Mouse (Mus musculus) megakaryocyte progenitor cell, adult 5-6 weeks (primary cell): ENCODE measurements around the gene Esrra. TPM values are rescaled to one million over a fixed set of nuclear protein-coding genes. Genes with fewer than 3 reads are reported as not detected.
A peak's percentile ranks its signal among the peaks of the same experiment; 100 is the strongest.
"Not testable (repeated sequence)": the region's sequence is repeated elsewhere in the genome, so short reads cannot be mapped to it uniquely, and the experiment has no call there.

Source experiments
- ATAC-seq: replicated peaks from 2 replicates; pipeline ENCODE4 v1.8.0; 2016; ENCODE audit warnings: mild to moderate bottlenecking, moderate TSS enrichment, inconsistent platforms; ENCODE audit not compliant: poor library complexity
- total RNA-seq, 2 experiments: library from RNA; stranded (forward) in 1 of 2; stranded (reverse) in 1 of 2; fragments of 157-497, 149-512 nt in 1 of 2; fragments of 200-1000 nt in 1 of 2; gene quantifications; 2 replicates each; pipeline versions ENCODE4 v1.2.3 to v1.2.4; 2015 to 2017

Gene Esrra
- total RNA-seq, 2 experiments from 2014 or later = 10.2 to 23.9 TPM

DNA sequence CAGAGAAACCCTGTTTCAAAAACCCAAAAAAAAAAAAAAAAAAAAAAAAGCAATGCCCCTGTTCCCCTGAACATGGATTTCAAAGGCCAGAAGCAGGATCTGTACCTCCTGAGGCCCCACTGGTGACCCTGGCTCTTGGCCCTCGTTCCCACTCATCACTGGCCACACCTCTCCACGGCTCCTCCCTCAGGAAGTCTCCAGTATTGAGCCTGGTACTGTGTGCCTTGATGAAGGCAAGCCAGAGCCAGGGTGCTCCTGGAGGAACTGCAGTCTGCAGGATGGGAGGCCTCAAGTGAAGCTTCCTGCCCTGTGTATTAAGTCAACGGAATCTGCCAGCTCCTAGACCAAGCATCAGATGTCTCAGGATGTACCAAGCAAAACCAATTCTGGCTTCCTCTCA is 15.4 kb downstream of the Esrra start:
- no peak for ATAC-seq

DNA sequence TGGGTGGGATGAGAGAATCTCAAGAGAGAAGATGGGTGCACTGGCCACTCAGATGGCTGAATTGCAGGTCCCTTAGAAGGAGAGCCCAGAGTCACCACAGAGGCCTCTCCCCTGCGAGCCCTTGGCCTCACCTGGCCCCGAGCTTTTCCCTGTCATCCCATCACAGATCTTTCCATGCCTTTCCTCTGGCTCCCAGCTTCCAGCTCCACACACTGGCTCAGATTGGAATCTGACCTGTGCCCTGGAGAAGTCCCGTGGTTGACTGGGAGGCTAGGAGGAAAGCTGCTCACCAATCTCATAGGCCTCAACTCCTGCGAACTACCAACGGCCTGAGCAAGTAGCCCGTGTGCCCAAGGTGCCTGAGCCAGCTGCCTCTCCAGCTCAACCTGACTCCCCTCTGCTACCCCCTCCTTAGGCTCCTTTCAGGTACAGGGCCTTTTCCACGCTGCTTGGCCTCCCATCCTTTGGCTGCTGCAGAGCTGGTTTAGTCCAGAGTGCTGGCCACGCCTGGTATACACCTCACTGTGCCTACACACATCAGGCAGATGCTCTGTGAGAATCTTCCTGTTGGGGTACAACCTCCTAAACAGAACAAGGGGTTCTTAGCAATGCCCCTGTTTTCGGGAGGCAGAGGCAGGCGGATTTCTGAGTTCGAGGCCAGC is 16.0 kb downstream of the Esrra start:
- ATAC-seq = no peak

DNA sequence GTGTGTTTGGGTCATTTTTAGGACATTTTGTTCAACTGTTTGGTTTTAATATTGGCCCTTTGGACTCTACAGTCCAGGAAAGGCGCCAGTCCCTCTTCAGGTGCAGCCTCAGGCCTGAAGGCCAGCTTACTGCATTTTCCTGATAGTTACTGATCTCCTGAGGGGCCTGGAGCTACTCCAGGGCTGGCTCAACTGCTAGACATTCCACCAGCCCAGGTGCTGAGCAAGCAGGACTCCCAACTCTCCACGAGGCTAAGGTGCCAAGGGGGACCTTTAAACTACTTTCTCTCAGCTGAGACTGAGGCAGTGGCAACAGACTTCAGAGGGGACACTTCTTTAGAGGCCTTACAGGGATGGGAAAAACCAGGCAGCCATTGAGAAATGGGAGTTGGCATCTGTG is 16.8 kb downstream of the Esrra start:
- ATAC-seq = no peak

DNA sequence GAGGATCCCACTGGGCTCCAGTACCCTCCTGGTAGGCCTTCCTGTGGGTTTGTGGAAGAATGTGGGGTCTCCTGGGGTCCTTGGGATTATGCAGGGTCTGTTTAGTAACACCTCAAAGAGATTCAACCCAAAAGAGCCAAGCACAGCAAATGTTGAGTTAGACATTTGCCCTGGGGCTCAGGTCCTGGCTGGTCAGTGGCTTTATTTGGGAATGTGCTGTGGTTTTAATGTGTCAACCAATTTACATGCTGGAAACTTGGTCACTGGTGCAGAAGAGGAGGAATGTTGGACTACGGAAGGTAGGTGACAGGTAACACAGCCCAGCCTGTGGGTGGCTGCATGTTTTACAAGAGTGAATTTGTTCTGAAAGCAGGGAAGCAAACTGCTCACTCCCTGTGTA is 18.6 kb downstream of the Esrra start:
- ATAC-seq = no peak

DNA sequence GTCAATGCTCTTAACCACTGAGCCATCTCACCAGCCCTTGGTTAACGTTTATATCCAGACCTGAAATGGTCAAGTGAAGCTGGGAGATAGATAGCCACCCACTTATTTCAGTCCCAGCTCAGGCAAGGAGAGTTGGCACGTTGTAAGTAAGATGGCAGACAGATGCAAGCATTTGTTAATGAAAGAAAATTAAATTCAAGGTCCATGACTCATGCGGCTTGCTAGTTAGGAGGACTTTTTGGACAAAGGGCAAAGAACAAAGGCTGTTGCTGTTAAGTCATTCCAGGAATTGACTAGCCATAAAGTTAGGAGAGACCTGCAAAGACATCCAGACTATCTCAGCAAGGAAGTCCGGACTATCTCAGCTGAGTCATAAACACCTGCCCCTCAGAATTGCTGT is 22.0 kb downstream of the Esrra start:
- ATAC-seq = no peak

DNA sequence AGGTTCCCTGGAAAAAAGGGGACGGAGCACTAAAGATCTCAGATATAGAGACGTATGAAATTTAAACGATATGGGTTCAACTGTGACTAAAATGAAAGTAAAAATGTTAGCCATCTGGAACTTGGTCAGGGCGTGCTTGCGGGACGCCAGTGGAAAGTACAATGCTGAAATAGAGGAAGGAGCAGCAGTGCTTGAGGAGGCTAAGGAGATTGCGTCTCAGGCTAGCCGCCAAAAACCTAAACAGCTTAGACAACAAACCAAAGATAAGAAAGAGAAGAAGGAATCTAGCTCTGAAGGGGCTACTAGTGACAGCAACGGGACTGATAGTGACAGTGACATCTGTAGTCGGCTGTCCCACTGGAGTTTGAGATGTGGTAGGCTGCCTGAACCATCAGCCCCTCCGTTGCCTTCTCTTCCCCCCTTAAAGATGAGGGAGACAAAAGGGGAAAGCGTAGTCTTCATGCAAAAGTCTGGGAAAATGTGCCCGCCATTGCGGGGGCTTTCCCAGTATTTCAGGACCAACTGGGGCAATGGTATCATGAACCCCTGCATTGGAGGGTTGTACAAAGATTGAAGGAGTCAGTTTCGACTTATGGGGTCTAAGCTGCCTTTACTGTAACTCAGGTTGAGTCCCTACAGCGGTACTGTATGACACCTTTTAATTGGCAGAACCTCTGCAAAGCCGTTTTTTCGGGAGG is 25.9 kb downstream of the Esrra start:
- not testable (repeated sequence) for ATAC-seq

DNA sequence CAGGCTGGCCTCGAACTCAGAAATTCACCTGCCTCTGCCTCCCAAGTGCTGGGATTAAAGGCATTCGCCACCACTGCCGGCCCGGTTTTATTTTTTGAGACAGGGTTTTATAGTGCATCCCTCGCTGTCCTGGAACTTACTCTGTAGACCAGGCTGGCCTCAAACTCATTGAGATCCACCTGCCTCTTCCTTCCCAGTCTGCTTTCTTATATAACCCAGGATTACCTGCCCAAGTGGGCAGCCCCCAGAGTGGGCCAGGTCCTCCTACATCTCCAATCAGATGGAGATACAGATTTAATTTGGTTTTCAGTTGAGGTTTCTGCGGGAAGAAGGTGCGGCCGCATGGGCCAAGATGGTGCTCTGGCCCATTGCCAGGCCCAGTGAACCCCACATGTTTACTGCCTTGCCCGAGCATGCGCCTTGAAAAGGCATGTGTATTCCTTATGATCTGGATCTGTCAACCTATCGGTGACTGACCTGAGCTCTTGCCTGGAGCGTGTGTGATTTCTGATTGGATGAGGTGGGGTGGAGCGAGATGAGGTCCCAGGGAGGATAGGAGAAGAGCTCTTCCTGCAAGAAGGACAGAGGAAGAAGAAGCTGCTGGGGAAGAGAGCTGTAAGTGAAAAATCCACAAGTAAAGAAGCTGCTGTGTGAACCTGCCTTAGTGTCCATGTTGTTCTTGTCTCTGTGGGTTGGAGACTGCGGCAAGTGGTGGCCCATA is 27.7 kb downstream of the Esrra start:
- ATAC-seq = no peak

DNA sequence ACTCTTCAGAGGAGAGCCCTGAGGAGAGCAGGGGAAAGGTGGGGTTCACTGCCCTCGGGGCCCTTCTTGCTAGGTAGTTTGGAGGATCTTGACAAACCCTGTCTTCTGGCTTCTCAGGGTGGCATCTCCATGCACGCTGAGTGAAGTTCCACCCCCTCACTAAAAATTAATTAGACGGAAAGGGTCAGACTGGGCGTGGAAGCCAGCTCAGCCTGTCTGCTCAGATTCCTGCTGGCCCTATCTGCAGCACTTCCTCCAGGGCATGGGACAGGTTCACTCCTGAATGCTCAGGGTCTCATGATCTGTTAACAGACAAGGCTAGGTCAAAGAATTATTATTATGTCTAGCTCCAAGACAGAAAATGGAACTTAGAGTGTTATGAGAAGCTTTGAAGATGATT is 29.1 kb downstream of the Esrra start:
- no peak for ATAC-seq

DNA sequence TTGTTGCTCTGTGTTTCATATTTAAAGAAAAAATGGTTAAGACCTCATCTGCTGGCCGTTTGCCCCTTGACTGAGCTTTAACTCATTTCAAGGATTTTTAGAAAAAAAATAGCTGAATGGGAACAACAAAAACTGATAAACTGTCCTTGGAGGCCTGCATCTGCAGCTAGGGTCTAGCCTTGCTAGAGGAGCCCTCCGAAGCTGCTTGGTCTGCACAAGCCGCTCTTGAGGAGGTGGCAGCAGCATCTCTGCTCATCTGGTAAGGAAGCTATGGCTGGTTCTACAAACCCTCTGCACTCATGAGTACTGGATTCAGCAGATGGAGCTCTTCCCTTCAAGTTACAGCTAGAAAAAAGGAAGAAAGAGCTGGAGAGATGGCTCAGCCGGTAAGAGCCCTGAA is 43.6 kb downstream of the Esrra start:
- ATAC-seq = no peak

DNA sequence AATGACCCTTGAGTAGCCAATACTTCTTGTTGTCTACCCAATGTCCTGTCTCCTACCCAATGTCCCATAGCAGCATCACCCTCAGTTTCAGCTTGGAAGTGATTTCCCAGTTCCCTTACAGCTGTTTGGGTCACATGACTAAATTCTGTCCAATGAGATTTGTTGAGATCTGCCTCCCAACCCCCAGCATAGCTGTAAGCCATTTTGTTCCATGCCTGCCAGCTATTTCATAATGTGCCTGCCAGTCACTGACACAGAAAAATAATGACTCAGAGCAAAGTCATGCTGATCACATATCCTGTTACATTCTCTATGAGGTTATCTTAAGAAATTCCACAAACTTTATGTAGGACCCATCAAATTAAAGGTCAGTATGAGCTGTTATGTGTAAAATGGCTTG is 44.8 kb downstream of the Esrra start:
- ATAC-seq = no peak

DNA sequence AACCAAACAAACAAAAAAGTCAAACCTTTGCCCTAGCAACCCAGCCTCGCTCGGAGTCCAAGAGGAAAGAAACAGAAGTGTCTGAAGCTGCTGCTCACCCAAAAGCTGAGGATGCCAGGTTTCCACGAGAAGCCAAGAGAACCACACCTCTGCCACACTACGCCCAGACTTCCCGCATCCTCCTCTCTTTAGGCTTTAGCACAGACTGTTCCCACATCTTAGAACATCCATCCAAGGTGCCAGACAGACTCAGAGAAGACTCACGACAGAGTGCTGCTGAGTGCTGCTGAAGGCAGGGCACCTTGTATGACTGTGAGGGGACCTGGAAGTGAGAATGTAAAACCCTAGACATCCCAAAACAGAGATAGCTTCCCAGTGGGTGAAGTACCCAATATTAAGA is 45.8 kb downstream of the Esrra start:
- no peak for ATAC-seq

DNA sequence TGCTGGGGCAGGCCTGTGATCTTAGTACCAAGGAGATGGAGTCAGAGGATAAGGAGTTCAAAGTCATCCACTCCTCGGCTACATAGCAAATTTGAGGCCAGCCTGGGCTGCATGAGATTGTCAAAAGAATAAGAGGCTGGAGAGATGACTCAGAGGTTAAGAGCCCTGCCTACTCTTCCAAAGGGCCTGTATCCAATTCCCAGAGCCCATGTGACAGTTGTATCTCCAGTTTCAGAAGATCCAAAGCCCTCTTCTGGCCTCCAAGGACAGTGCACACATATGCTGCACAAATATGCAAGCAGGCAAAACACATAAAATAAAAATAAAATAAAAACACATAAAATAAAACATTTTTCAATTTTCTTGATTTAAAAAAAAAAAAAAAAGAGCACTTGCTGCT is 47.4 kb downstream of the Esrra start:
- ATAC-seq = no peak

DNA sequence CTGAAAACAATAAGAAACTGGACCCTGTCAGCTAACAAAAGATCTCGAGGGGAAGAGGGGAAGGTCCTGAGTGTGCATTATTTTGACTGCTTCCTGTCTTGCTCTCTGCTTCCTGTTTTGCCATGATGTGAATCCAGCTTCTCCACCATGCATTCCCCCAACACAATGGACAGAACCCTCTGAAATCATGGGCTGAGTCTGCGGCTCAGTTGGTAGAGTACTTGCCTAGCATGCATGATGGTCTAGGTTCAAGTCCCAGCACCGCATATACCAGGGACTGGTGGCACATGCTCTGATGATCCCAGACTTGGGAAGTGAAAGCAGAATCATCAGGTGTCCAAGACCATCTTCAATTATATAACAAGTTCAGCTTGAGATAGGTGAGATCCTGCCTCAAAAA is 48.9 kb downstream of the Esrra start:
- ATAC-seq = no peak

DNA sequence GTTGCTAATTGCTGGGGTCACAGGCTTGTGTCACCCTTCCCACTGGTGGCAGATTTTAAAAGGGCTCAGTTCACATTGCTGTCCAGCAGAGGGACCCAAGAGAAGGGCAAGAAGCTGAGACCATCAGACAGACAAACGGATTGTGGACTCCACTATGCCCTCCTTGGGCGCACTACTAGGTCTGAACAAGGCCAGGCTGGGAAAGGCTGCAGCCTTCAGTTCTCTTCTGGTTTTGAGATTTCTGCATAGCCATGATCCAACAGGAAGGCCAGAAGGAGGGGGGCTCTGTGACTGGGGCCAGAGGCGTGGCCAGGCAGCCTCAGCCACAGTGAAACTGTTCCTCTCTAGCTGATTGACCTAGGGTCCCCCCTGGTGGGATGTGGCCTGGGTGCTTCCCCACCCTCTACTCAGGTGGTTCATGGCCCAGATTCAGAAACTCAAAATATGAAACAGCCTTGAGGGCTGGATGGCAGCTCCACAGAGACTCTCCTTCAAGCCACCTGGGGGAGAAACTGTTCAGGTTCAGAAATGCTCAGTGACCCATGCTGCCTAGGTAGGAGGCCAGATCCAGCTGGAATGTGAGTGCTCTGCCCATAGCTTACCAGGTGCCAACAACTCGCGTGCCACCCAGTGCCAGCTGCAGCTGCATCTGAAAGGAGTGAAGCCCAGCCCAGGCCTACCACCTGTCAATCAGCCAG is 49.9 kb downstream of the Esrra start:
- peak; percentile 80 for ATAC-seq

DNA sequence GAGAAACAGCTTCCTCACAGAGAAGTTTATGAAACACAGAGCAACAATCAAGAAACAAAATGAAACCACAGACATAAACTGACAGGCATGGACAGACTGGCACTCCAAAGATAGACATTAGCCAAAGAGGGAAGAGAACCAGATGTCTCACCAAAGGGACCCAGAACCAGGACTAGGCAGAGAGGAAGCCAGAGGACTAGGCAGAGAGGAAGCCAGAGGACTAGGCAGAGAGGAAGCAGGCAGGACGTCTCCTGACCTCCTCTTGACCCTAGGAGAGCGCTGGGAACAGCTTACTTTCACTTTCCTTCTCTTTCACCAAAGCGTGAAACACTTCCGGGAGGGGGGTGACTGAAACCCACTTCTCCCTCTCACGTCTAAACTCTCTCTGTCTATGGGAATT is 52.3 kb downstream of the Esrra start:
- peak; percentile 90 for ATAC-seq

DNA sequence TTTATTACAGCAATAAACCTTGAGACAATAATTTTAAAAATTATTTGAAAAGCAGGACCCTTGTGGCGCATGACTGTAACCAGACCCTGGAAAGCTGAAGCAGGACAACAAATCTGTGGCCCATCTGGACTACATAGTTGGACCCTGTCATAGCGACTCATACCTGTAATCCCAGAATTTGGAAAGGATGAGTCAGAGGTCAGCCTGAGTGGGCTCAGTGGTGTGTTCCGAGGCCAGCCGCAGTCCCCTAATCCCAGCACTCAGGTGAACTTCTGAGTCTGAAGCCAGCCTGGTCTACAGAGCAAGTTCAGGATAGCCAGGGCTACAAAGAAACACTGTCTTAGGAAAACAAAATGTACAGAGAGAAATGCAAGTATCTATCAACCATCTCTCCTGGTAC is 60.2 kb downstream of the Esrra start:
- ATAC-seq = no peak

Other genes starting within 250 kb of the Esrra start
- 1.0 and 4.1 TPM in 2 replicates for gene Rps6ka4, start 81.2 kb downstream of the Esrra start, total RNA-seq (2015)
- 3.8 and 4.3 TPM in 2 replicates for gene Rps6ka4, start 81.2 kb downstream of the Esrra start, total RNA-seq (2017)
- gene Ccdc88b, start 63.6 kb downstream of the Esrra start, total RNA-seq (2015) = 6.9 and 7.6 TPM in 2 replicates
- 48.6 and 53.0 TPM in 2 replicates for gene Ccdc88b, start 63.6 kb downstream of the Esrra start, total RNA-seq (2017)
- 149 and 168 TPM in 2 replicates for gene Trmt112, start 12.1 kb downstream of the Esrra start, total RNA-seq (2015)
- 229 and 256 TPM in 2 replicates for gene Trmt112, start 12.1 kb downstream of the Esrra start, total RNA-seq (2017)
- 310 and 346 TPM in 2 replicates for gene Prdx5, start 11.7 kb downstream of the Esrra start, total RNA-seq (2015)
- 546 and 620 TPM in 2 replicates for gene Prdx5, start 11.7 kb downstream of the Esrra start, total RNA-seq (2017)
- gene Catsperz, start 3.6 kb upstream of the Esrra start, total RNA-seq (2015) = 1.3 and 2.1 TPM in 2 replicates
- gene Catsperz, start 3.6 kb upstream of the Esrra start, total RNA-seq (2017) = 0.67 and 0.98 TPM in 2 replicates
- gene Kcnk4, start 12.7 kb upstream of the Esrra start, total RNA-seq (2015) = not detected in 2 replicates
- not detected in 2 replicates for gene Kcnk4, start 12.7 kb upstream of the Esrra start, total RNA-seq (2017)
- 13.4 and 14.1 TPM in 2 replicates for gene Bad, start 20.0 kb upstream of the Esrra start, total RNA-seq (2015)
- gene Bad, start 20.0 kb upstream of the Esrra start, total RNA-seq (2017) = 43.1 and 56.3 TPM in 2 replicates
- 9.4 and 13.1 TPM in 2 replicates for gene Gpr137, start 20.7 kb upstream of the Esrra start, total RNA-seq (2015)
- 14.0 and 20.3 TPM in 2 replicates for gene Gpr137, start 20.7 kb upstream of the Esrra start, total RNA-seq (2017)
- 190 and 236 TPM in 2 replicates for gene Ppp1r14b, start 53.2 kb upstream of the Esrra start, total RNA-seq (2015)
- gene Ppp1r14b, start 53.2 kb upstream of the Esrra start, total RNA-seq (2017) = 131 and 141 TPM in 2 replicates
- gene Plcb3, start 54.7 kb upstream of the Esrra start, total RNA-seq (2015) = 5.0 and 6.8 TPM in 2 replicates
- gene Plcb3, start 54.7 kb upstream of the Esrra start, total RNA-seq (2017) = 7.3 and 7.6 TPM in 2 replicates
- gene Fkbp2, start 58.7 kb upstream of the Esrra start, total RNA-seq (2015) = 123 and 129 TPM in 2 replicates
- gene Fkbp2, start 58.7 kb upstream of the Esrra start, total RNA-seq (2017) = 176 and 181 TPM in 2 replicates
- gene Vegfb, start 65.8 kb upstream of the Esrra start, total RNA-seq (2015) = 30.4 and 33.1 TPM in 2 replicates
- gene Vegfb, start 65.8 kb upstream of the Esrra start, total RNA-seq (2017) = 11.6 and 13.6 TPM in 2 replicates
- gene Dnajc4, start 70.8 kb upstream of the Esrra start, total RNA-seq (2015) = 10.2 and 11.5 TPM in 2 replicates
- 8.6 and 17.8 TPM in 2 replicates for gene Dnajc4, start 70.8 kb upstream of the Esrra start, total RNA-seq (2017)
- 10.6 and 18.9 TPM in 2 replicates for gene Nudt22, start 74.3 kb upstream of the Esrra start, total RNA-seq (2015)
- 7.7 and 13.3 TPM in 2 replicates for gene Nudt22, start 74.3 kb upstream of the Esrra start, total RNA-seq (2017)
- gene Trpt1, start 74.3 kb upstream of the Esrra start, total RNA-seq (2015) = 1.4 and 2.2 TPM in 2 replicates
- 0.08 and 0.81 TPM in 2 replicates for gene Trpt1, start 74.3 kb upstream of the Esrra start, total RNA-seq (2017)
- gene Fermt3, start 97.7 kb upstream of the Esrra start, total RNA-seq (2015) = 63.8 and 78.7 TPM in 2 replicates
- gene Fermt3, start 97.7 kb upstream of the Esrra start, total RNA-seq (2017) = 216 and 225 TPM in 2 replicates
- 197 and 204 TPM in 2 replicates for gene Stip1, start 118.2 kb upstream of the Esrra start, total RNA-seq (2015)
- gene Stip1, start 118.2 kb upstream of the Esrra start, total RNA-seq (2017) = 244 and 250 TPM in 2 replicates
- 12.7 and 17.6 TPM in 2 replicates for gene Macrod1, start 135.0 kb upstream of the Esrra start, total RNA-seq (2015)
- gene Macrod1, start 135.0 kb upstream of the Esrra start, total RNA-seq (2017) = 0.68 and 3.7 TPM in 2 replicates
- not detected in 2 replicates for gene Flrt1, start 183.9 kb upstream of the Esrra start, total RNA-seq (2015)
- not detected in 2 replicates for gene Flrt1, start 183.9 kb upstream of the Esrra start, total RNA-seq (2017)